Mouse (Mus musculus) small intestine, adult 10 weeks (tissue): ENCODE measurements around the gene Nap1l5. TPM values are rescaled to one million over a fixed set of nuclear protein-coding genes. Genes with fewer than 3 reads are reported as not detected.

Experiments
- polyA plus RNA-seq: library from polyadenylated mRNA; stranded (reverse); fragments of 350-450 nt; fragmentation: Illumina TruSeq; extraction: RNeasy Lipid Tissue Mini Kit (QIAGEN cat#74804); gene quantifications from one replicate; pipeline ENCODE4 v1.2.3, GENCODE M21; 2014; ENCODE audit warnings: low replicate concordance

The Nap1l5 gene
- 9.5 TPM for polyA plus RNA-seq

DNA sequence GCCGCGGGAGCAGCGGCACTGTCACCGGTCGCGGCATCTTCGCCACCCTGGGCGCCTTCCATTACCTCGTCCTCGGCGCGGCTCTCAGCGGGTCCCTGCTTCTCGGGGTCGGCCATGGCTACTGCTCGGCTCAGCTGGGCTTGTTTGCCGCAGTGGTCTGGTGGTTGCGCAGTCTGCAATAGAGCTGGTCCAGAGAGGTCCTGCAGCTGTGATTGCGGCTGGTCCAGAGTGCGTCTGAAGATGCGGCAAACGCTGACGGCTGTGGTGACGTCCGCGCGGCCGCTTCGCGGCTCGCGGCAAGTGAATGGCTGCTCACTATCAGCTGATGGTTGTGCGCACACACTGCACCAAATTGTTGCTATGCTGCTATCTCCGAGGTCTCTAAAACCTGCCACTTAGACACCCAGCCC, at the start of gene Nap1l5:
Gene Nap1l5, minus strand, starts transcription at position 225 of the 410 bp plus-strand sequence.

Other genes with a start within 250 kb of the Nap1l5 start
- gene Herc3, start 75.6 kb downstream of the Nap1l5 start, polyA plus RNA-seq = 22.3 TPM
- gene Fam13a, start 117.5 kb upstream of the Nap1l5 start, polyA plus RNA-seq = 74.6 TPM